Comparison of ENCODE assay signal across 16 mouse cellular contexts in the genomic region with DNA sequence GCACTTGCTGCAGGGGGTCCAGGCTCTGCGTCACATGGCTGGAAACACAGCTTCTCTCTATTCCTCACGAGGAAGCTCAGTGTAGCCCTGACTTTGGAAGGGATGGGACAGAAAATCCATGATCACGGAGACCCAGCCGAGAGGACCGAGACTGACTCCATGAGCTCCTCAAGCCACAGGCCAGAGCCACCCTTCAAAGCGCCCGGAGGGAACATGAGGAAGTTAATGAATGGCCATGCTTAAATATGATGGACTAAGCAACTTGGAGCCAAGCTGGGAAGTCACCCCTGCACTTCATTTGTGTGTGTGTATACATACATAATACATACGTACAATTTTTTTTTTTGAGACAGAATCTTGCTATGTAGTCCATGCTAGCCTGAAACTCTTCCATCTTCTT. TPM values are rescaled to one million over a fixed set of nuclear protein-coding genes. Genes with fewer than 3 reads are reported as not detected.
DNase-seq lines count a peak whose midpoint lies in the region; ATAC-seq and TF ChIP-seq lines count a peak whose summit lies in the region.
"Had no signal": no experiment of that assay in that cellular context is flagged by ENCODE, and none has a peak within 500 bp of the region (broad histone marks: within the 10 kb centered on the region; RNA-seq: fewer than 3 reads in every experiment).

No protein-coding gene starts in this region.

- H3K36me3 ChIP-seq in hindbrain, embryonic 13.5 days, result no peaks in the 10 kb centered on the region
- H3K36me3 ChIP-seq in hindbrain, embryonic 14.5 days (replicated peaks; ENCODE audit: control insufficient read depth, insufficient read depth), result no peaks in the 10 kb centered on the region
- H3K36me3 ChIP-seq in ES-E14 (ENCODE audit: control insufficient read depth, insufficient read depth, low read length, poor library complexity, severe bottlenecking), result no peaks in the 10 kb centered on the region
- no peaks in the 10 kb centered on the region for H3K36me3 ChIP-seq in embryonic facial prominence, embryonic 14.5 days (ENCODE audit: control insufficient read depth, insufficient read depth, low read length)

- DNase-seq in hindbrain, embryonic 14.5 days (ENCODE audit: low spot score), result no peak
- no peak for DNase-seq in ES-E14 (ENCODE audit: low read depth, low spot score)
- DNase-seq in embryonic facial prominence, embryonic 14.5 days (ENCODE audit: low spot score), result no peak
- DNase-seq in kidney, postnatal 25 days, result peak; percentile 61 to 80
- DNase-seq in embryo, embryonic 10.5 days (ENCODE audit: low spot score), result no peak
- DNase-seq in lung, postnatal 36 days, result no peak
- DNase-seq: cerebellum, postnatal 14 days; heart, adult 11 months; heart, postnatal 4 days; lung, adult 18-20 months had no signal

- H3K9ac ChIP-seq in hindbrain, embryonic 13.5 days, result peak overlapping the region; percentile 29; the same call in 1 of the 2 replicates
- no peak overlapping the region for H3K9ac ChIP-seq in hindbrain, embryonic 14.5 days
- H3K9ac ChIP-seq in ES-E14 (ENCODE audit: insufficient read depth, low read depth, low read length, poor library complexity, severe bottlenecking), result peak overlapping the region; percentile 1; the same call in 1 of the 2 replicates
- H3K9ac ChIP-seq in embryonic facial prominence, embryonic 14.5 days (ENCODE audit: low read depth, low read length), result 0 out of 2 replicates have a peak overlapping the region, but pooled peaks have one; percentile 19

- H3K4me1 ChIP-seq in hindbrain, embryonic 13.5 days (replicated peaks), result peaks cover 10% of the 10 kb centered on the region
- peaks cover 7% of the 10 kb centered on the region; the same call in 1 of the 2 replicates for H3K4me1 ChIP-seq in hindbrain, embryonic 14.5 days (replicated peaks; ENCODE audit: control insufficient read depth, insufficient read depth, low read length)
- peaks cover 19 to 23% of the 10 kb centered on the region in 2 experiments for H3K4me1 ChIP-seq in ES-E14 (ENCODE audit: control insufficient read depth in 2 of 2, insufficient read depth in 2 of 2, low read length in 2 of 2, poor library complexity in 1 of 2)
- peaks cover 8% of the 10 kb centered on the region for H3K4me1 ChIP-seq in embryonic facial prominence, embryonic 14.5 days (ENCODE audit: control insufficient read depth, insufficient read depth, low read length)

- in situ Hi-C loops in ES-E14 (cut with MboI; ENCODE audit: low sequenced_read_pairs in 2 of 2, unreplicated experiment in 2 of 2), result no loop called here

- H3K4me3 ChIP-seq in hindbrain, embryonic 13.5 days, result no peak overlapping the region
- H3K4me3 ChIP-seq in hindbrain, embryonic 14.5 days (replicated peaks; ENCODE audit: low read length), result no peak overlapping the region
- H3K4me3 ChIP-seq in ES-E14 (ENCODE audit: insufficient read depth in 1 of 2, low read depth in 1 of 2, low read length in 2 of 2, poor library complexity in 1 of 2, severe bottlenecking in 1 of 2), result no peak overlapping the region
- no peak overlapping the region for H3K4me3 ChIP-seq in embryonic facial prominence, embryonic 14.5 days (ENCODE audit: low read depth, low read length)

- no peak for ATAC-seq in hindbrain, embryonic 13.5 days (ENCODE audit: low FRiP score)
- no peak for ATAC-seq in hindbrain, embryonic 14.5 days (ENCODE audit: low FRiP score)
- no peak for ATAC-seq in embryonic facial prominence, embryonic 14.5 days (ENCODE audit: low read depth)

- H3K27me3 ChIP-seq in hindbrain, embryonic 13.5 days, result peaks cover 18% of the 10 kb centered on the region
- no peaks in the 10 kb centered on the region for H3K27me3 ChIP-seq in hindbrain, embryonic 14.5 days (ENCODE audit: control insufficient read depth, insufficient read depth, low read length)
- no peaks in the 10 kb centered on the region for H3K27me3 ChIP-seq in embryonic facial prominence, embryonic 14.5 days (replicated peaks; ENCODE audit: control insufficient read depth, insufficient read depth, low read length)

- no peak overlapping the region for H3K4me2 ChIP-seq in hindbrain, embryonic 13.5 days
- no peak overlapping the region for H3K4me2 ChIP-seq in hindbrain, embryonic 14.5 days (replicated peaks)
- H3K4me2 ChIP-seq in embryonic facial prominence, embryonic 14.5 days (ENCODE audit: low read depth, low read length), result no peak overlapping the region

- 28% methylated on average over 8 of the region's 8 CpGs for WGBS in hindbrain, embryonic 13.5 days
- WGBS in hindbrain, embryonic 14.5 days, result 37% methylated on average over 8 of the region's 8 CpGs
- 29% methylated on average over 8 of the region's 8 CpGs for WGBS in embryonic facial prominence, embryonic 14.5 days

- H3K9me3 ChIP-seq in hindbrain, embryonic 13.5 days, result no peaks in the 10 kb centered on the region
- H3K9me3 ChIP-seq in hindbrain, embryonic 14.5 days (ENCODE audit: control insufficient read depth, low read length), result no peaks in the 10 kb centered on the region
- no peaks in the 10 kb centered on the region for H3K9me3 ChIP-seq in ES-E14 (ENCODE audit: control insufficient read depth, insufficient read depth, low read depth, low read length)
- no peaks in the 10 kb centered on the region for H3K9me3 ChIP-seq in embryonic facial prominence, embryonic 14.5 days (ENCODE audit: control insufficient read depth, low read length)

- H3K27ac ChIP-seq in hindbrain, embryonic 13.5 days, result no peak overlapping the region
- H3K27ac ChIP-seq in hindbrain, embryonic 14.5 days, result no peak overlapping the region
- H3K27ac ChIP-seq in ES-E14 (ENCODE audit: insufficient read depth, low read depth, low read length, poor library complexity, severe bottlenecking), result peak overlapping the region; percentile 93
- no peak overlapping the region for H3K27ac ChIP-seq in embryonic facial prominence, embryonic 14.5 days (replicated peaks; ENCODE audit: low read depth, low read length)

TF ChIP-seq in ES-E14, 5 proteins besides CTCF, POLR2A, EP300 and RAD21:
- TF ChIP-seq HCFC1 (IDR thresholded peaks at IDR 0.05; ENCODE audit: borderline replicate concordance, insufficient read depth, low read length) (no peak), ZC3H11A (IDR thresholded peaks at IDR 0.05; ENCODE audit: borderline replicate concordance, low read depth, low read length) (no peak), CHD2 (IDR thresholded peaks at IDR 0.05; ENCODE audit: low read depth, low read length) (no peak)

RNA-seq across cellular contexts. Expression of a gene that starts 5.3 kb away (rescaled TPM):
- polyA plus RNA-seq in hindbrain, embryonic 13.5 days (2015; fragmentation: Nextera tagmentation; extraction: Ambion mirVana), result 86.8 and 96.4 TPM in 2 replicates
- polyA plus RNA-seq in hindbrain, embryonic 14.5 days (2014; fragmentation: Nextera tagmentation; extraction: Ambion mirVana), result 80.0 and 84.9 TPM in 2 replicates
- total RNA-seq in ES-E14 (2012; rRNA removed), result 133 and 162 TPM in 2 replicates
- polyA plus RNA-seq in embryonic facial prominence, embryonic 14.5 days (2014; fragmentation: Nextera tagmentation; extraction: Ambion mirVana), result 68.4 and 68.6 TPM in 2 replicates

RNA-seq across cellular contexts. Expression of a gene that starts 29.7 kb away (rescaled TPM):
- 11.6 and 11.7 TPM in 2 replicates for polyA plus RNA-seq in hindbrain, embryonic 13.5 days (2015; fragmentation: Nextera tagmentation; extraction: Ambion mirVana)
- 14.5 and 14.8 TPM in 2 replicates for polyA plus RNA-seq in hindbrain, embryonic 14.5 days (2014; fragmentation: Nextera tagmentation; extraction: Ambion mirVana)
- total RNA-seq in ES-E14 (2012; rRNA removed), result 31.8 and 45.0 TPM in 2 replicates
- polyA plus RNA-seq in embryonic facial prominence, embryonic 14.5 days (2014; fragmentation: Nextera tagmentation; extraction: Ambion mirVana), result 10.6 and 11.1 TPM in 2 replicates

RNA-seq across cellular contexts. Expression of a gene that starts 35.0 kb away (rescaled TPM):
- 0.42 and 0.48 TPM in 2 replicates for polyA plus RNA-seq in hindbrain, embryonic 13.5 days (2015; fragmentation: Nextera tagmentation; extraction: Ambion mirVana)
- 0.56 and 0.63 TPM in 2 replicates for polyA plus RNA-seq in hindbrain, embryonic 14.5 days (2014; fragmentation: Nextera tagmentation; extraction: Ambion mirVana)
- 35.5 and 48.4 TPM in 2 replicates for total RNA-seq in ES-E14 (2012; rRNA removed)
- polyA plus RNA-seq in embryonic facial prominence, embryonic 14.5 days (2014; fragmentation: Nextera tagmentation; extraction: Ambion mirVana), result 1.5 and 1.6 TPM in 2 replicates

RNA-seq across cellular contexts. Expression of a gene that starts 35.5 kb away (rescaled TPM):
- polyA plus RNA-seq in hindbrain, embryonic 13.5 days (2015; fragmentation: Nextera tagmentation; extraction: Ambion mirVana), result 93.8 and 98.3 TPM in 2 replicates
- polyA plus RNA-seq in hindbrain, embryonic 14.5 days (2014; fragmentation: Nextera tagmentation; extraction: Ambion mirVana), result 140 and 158 TPM in 2 replicates
- total RNA-seq in ES-E14 (2012; rRNA removed), result 22.8 and 24.8 TPM in 2 replicates
- 35.1 and 36.5 TPM in 2 replicates for polyA plus RNA-seq in embryonic facial prominence, embryonic 14.5 days (2014; fragmentation: Nextera tagmentation; extraction: Ambion mirVana)

RNA-seq across cellular contexts. Expression of a gene that starts 45.0 kb away (rescaled TPM):
- 0.27 TPM in 1 of 2 replicates, not detected in the other for polyA plus RNA-seq in hindbrain, embryonic 13.5 days (2015; fragmentation: Nextera tagmentation; extraction: Ambion mirVana)
- not detected in 2 replicates for polyA plus RNA-seq in hindbrain, embryonic 14.5 days (2014; fragmentation: Nextera tagmentation; extraction: Ambion mirVana)
- total RNA-seq in ES-E14 (2012; rRNA removed), result 3.9 and 5.9 TPM in 2 replicates
- polyA plus RNA-seq in embryonic facial prominence, embryonic 14.5 days (2014; fragmentation: Nextera tagmentation; extraction: Ambion mirVana), result 3.3 and 4.1 TPM in 2 replicates
- total RNA-seq: heart, postnatal 4 days; layer of hippocampus, adult 8-10 months; left cerebral cortex, postnatal 25 days; megakaryocyte progenitor cell, adult 5-6 weeks; monocyte, adult 5-6 weeks had no signal
- polyA plus RNA-seq: frontal cortex, adult 2 months had no signal

Comparison
In these comparisons a context has a peak if more than half of its experiments do, and no peak if none do; other contexts are left out.
1. DNase-seq: peak in kidney, postnatal 25 days (2 of 2); none in hindbrain, embryonic 14.5 days (single experiment), ES-E14 (single experiment), embryonic facial prominence, embryonic 14.5 days (single experiment), embryo, embryonic 10.5 days (single experiment) and lung, postnatal 36 days (single experiment).